Mouse (Mus musculus) spleen, postnatal 36 days (tissue): ENCODE data around the gene Frg2f1.
A peak's percentile ranks its signal among the peaks of the same experiment; 100 is the strongest.
"Not testable (repeated sequence)": the region's sequence is repeated elsewhere in the genome, so short reads cannot be mapped to it uniquely, and the experiment has no call there.

Experiments used
- DNase-seq, 2 experiments: peaks; one replicate each; pipeline ENCODE4 v3.0.0; 2022; ENCODE audit warnings: low spot score in 2 of 2, mixed read lengths in 1 of 2

Gene Frg2f1

GRCm38 (mm10) chr4:119539031-119539824 lies at the start of gene Frg2f1:
TSS of gene Frg2f1 (minus strand) at chr4:119539529.
- DNase-seq = peak; percentile 87 to 88

GRCm38 (mm10) chr4:119588037-119588436 lies 48.7 kb upstream of the Frg2f1 start:
- DNase-seq = no peak

- no peak for DNase-seq
Measured at GRCm38 (mm10) chr4:119575459-119575858, 36.1 kb upstream of the Frg2f1 start.

- no peak for DNase-seq
Measured at GRCm38 (mm10) chr4:119574504-119574903, 35.2 kb upstream of the Frg2f1 start.

- no peak for DNase-seq
Measured at GRCm38 (mm10) chr4:119572682-119573081, 33.4 kb upstream of the Frg2f1 start.

GRCm38 (mm10) chr4:119566322-119566835 lies 27.1 kb upstream of the Frg2f1 start:
- DNase-seq = no peak

GRCm38 (mm10) chr4:119563136-119563535 lies 23.8 kb upstream of the Frg2f1 start:
- no peak for DNase-seq

- no peak for DNase-seq
Measured at GRCm38 (mm10) chr4:119555466-119555865, 16.1 kb upstream of the Frg2f1 start.

- no peak for DNase-seq
Measured at GRCm38 (mm10) chr4:119550864-119551263, 11.5 kb upstream of the Frg2f1 start.

GRCm38 (mm10) chr4:119540533-119540890 lies 1.2 kb upstream of the Frg2f1 start:
- no peak for DNase-seq

- DNase-seq = peak; percentile 32 to 42
Measured at GRCm38 (mm10) chr4:119539836-119540532, 655 bp upstream of the Frg2f1 start.

GRCm38 (mm10) chr4:119537436-119537835 lies 1.9 kb downstream of the Frg2f1 start:
- DNase-seq = no peak

GRCm38 (mm10) chr4:119536615-119537014 lies 2.7 kb downstream of the Frg2f1 start, which contains the start of gene Foxj3:
TSS of gene Foxj3 (plus strand) at chr4:119537004.
- DNase-seq = not testable (repeated sequence)

GRCm38 (mm10) chr4:119535103-119535502 lies 4.2 kb downstream of the Frg2f1 start:
- no peak for DNase-seq

GRCm38 (mm10) chr4:119531813-119532212 lies 7.5 kb downstream of the Frg2f1 start:
- peak in 1 of 2 experiments; percentile 9 for DNase-seq

GRCm38 (mm10) chr4:119526329-119526845 lies 12.9 kb downstream of the Frg2f1 start:
- DNase-seq = no peak

- DNase-seq = no peak
Measured at GRCm38 (mm10) chr4:119524466-119524865, 14.9 kb downstream of the Frg2f1 start.

GRCm38 (mm10) chr4:119524010-119524409 lies 15.3 kb downstream of the Frg2f1 start:
- DNase-seq = no peak

GRCm38 (mm10) chr4:119523575-119523974 lies 15.8 kb downstream of the Frg2f1 start:
- no peak for DNase-seq

GRCm38 (mm10) chr4:119512731-119513141 lies 26.6 kb downstream of the Frg2f1 start:
- no peak for DNase-seq

GRCm38 (mm10) chr4:119511591-119511990 lies 27.7 kb downstream of the Frg2f1 start:
- DNase-seq = no peak

- DNase-seq = no peak
Measured at GRCm38 (mm10) chr4:119498319-119498848, 40.9 kb downstream of the Frg2f1 start.
